Mouse (Mus musculus) embryonic facial prominence, embryonic 13.5 days (tissue): ENCODE measurements at regions not wholly inside any gene's neighbourhood (a gene's known extent, or its start where the extent isn't known, plus 50 kb on each side); places are given as distances from the start of the nearest gene placed in this dataset.

Experiments used
- ATAC-seq: fragments of 200-750 bp; cut with Nextera tagmentation; 2 replicates; pipeline ENCODE4 v1.8.0; 2017; ENCODE audit warnings: low read depth; ENCODE audit not compliant: insufficient number of reproducible peaks, insufficient read depth, low FRiP score, low TSS enrichment
- H3K27ac ChIP-seq: fragments of 300-500 bp; sonication (generic); 2 replicates; pipeline ENCODE4 v1.5.1; 2015; ENCODE audit warnings: moderate library complexity, mild to moderate bottlenecking, inconsistent platforms
- H3K27me3 ChIP-seq: fragments of 300-500 bp; sonication (generic); 2 replicates; pipeline ENCODE4 v1.6.1; 2015; ENCODE audit warnings: mild to moderate bottlenecking, inconsistent platforms
- H3K36me3 ChIP-seq: fragments of 300-500 bp; sonication (generic); 2 replicates; pipeline ENCODE4 v1.6.1; 2015; ENCODE audit warnings: mild to moderate bottlenecking, inconsistent platforms
- H3K4me1 ChIP-seq: fragments of 300-500 bp; sonication (generic); 2 replicates; pipeline ENCODE4 v1.6.1; 2015; ENCODE audit warnings: inconsistent platforms
- H3K4me2 ChIP-seq: fragments of 300-500 bp; sonication (generic); 2 replicates; pipeline ENCODE4 v1.6.1; 2015; ENCODE audit warnings: moderate library complexity, mild to moderate bottlenecking, inconsistent platforms
- H3K4me3 ChIP-seq: fragments of 300-500 bp; sonication (generic); 2 replicates; pipeline ENCODE4 v1.5.1; 2015; ENCODE audit warnings: mild to moderate bottlenecking, inconsistent platforms
- H3K9ac ChIP-seq: fragments of 300-500 bp; sonication (generic); 2 replicates; pipeline ENCODE4 v1.6.1; 2015; ENCODE audit warnings: mild to moderate bottlenecking, inconsistent platforms
- H3K9me3 ChIP-seq: fragments of 300-500 bp; sonication (generic); 2 replicates; pipeline ENCODE4 v1.6.1; 2016; ENCODE audit warnings: inconsistent platforms
- WGBS: fragments of 180-500 bp; shearing (Covaris S2); methylation state at CpG from one replicate; pipeline ENCODE4 v1.1.7; 2015; ENCODE audit warnings: mixed read lengths; 5-methylcytosine and 5-hydroxymethylcytosine counted together

DNA sequence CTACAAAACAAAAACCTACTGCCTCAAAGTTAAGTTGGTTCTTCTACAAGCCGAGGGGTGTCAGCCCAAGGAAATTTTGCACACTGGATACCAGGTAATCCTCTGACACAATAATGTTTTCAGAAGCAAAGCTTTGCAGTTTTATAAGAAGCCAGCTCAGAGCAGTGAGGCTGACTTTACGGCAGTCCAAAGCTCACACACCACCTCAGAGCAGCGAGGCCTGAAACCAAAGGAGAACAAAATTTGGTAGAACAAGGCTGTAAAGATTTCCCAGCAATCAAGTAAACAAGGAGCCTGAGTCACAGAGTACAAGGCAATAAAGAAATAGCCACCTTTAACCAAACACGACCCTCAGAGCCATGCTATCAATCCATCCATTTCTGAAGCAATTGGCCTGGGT, 230.1 kb upstream of the Klf4 start:
- no peak overlapping the region for H3K9ac ChIP-seq
- peaks cover 5% of the 10 kb centered on the region; the same call in 1 of the 2 replicates for H3K27me3 ChIP-seq
- 82% methylated on average over 4 of the region's 4 CpGs for WGBS
- H3K9me3 ChIP-seq, result no peaks in the 10 kb centered on the region
- H3K4me2 ChIP-seq, result no peak overlapping the region
- no peak overlapping the region for H3K27ac ChIP-seq
- H3K4me1 ChIP-seq, result peaks cover 6% of the 10 kb centered on the region
- no peak overlapping the region for H3K4me3 ChIP-seq
- no peaks in the 10 kb centered on the region for H3K36me3 ChIP-seq
- no peak for ATAC-seq

DNA sequence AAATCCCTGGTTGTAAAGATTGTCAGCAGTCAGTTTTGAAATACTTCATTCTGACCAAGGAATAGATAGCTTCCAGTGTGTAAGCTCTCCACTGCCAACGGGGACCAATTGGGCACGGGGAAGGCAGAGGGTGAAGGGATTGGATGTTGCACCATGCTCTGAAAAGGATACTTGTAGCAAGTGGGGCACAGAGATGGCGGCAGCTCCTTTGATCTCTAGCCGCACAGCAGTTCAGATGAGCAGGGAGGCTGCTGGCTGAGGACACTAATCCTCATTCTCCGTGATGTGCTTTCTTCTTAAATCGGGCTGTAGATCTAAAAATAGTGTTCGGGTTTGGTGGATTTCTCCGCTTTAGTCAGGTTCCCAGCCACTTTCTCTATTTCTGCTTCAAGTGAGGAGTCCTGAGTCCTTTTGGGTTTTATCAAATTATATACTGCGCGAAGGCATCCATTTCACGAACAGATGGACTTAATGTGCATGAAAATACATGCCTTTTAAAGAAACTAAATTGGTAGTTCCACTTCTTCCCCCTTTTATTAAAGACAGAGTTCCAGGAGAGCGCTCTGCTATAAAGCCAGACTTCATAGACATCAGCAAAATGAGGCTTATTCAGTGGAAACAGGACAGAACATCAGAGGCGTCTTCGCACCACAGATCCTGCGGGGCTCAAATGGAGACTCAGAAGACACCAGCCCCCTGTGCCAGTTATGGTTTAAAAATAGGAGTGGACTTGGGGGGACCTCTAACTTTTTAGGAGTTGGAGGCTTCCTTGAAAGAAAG, 225.1 kb upstream of the Klf4 start:
- peaks cover 15% of the 10 kb centered on the region for H3K4me1 ChIP-seq
- H3K9me3 ChIP-seq, result no peaks in the 10 kb centered on the region
- H3K4me3 ChIP-seq, result peak overlapping the region; percentile 20
- no peak overlapping the region for H3K9ac ChIP-seq
- H3K36me3 ChIP-seq, result no peaks in the 10 kb centered on the region
- peaks cover 5% of the 10 kb centered on the region; the same call in 1 of the 2 replicates for H3K27me3 ChIP-seq
- no peak for ATAC-seq
- H3K27ac ChIP-seq, result peak overlapping the region; percentile 44; the same call in 1 of the 2 replicates
- peak overlapping the region; percentile 53 for H3K4me2 ChIP-seq
- 18% methylated on average over 15 of the region's 15 CpGs for whole genome bisulfite sequencing

DNA sequence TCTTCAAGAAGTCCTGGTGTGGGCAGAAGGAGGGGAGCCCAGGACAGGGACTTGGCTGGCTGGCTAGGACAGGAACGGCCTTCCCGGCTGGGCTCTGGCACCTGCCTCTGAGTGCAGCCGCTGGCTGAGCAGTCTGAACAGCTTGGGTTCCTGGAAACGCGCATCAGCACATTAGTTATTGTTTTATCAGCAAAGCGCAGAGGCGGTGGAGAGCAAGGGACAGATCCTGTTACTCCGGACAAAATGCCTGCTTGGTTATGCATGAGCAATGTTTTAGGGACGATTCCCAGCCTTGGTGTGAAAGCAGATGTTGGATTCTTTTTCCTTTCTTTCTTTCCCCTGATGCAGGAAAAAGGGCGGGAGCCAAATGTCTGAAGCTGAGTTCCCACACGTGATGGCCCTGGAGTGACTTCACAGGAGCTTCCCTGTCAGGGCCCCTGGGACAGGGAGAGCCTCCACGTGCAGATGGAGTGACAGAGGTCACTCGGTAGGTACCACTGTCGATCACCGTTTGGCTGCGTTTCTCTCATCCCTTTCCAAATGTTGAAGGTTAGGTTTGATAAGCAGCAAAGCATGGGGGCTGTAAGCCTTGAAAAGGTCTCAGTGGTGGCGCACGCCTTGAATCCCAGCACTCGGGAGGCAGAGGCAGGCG, 217.8 kb upstream of the Klf4 start:
- Histone ChIP-seq H3K36me3 (no peaks in the 10 kb centered on the region), H3K4me3 (no peak overlapping the region), H3K4me1 (no peaks in the 10 kb centered on the region), H3K9me3 (no peaks in the 10 kb centered on the region), H3K27ac (no peak overlapping the region), H3K4me2 (no peak overlapping the region), H3K9ac (no peak overlapping the region), H3K27me3 (no peaks in the 10 kb centered on the region)
- no peak for ATAC-seq
- WGBS, result 75% methylated on average over 20 of the region's 20 CpGs

DNA sequence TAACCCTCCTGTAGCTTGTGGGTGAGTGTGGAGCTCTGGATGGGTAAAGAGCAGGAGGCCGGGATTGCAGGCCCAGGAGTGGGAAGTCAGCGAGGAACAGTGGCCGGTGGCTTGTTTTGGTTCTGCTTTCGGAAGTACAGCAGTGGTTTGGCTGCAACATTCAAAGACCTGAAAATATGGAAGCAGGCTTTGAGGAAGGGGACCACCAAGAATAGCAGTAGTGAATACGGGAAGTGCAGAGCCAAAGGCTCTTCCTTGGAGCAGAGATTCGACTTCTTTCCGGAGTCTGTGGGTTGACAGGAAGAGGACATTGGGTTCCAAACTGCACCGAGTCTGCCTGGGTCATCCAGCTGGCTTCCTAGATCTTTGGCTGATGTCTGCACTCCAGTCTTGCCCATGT, 209.1 kb upstream of the Klf4 start:
- Histone ChIP-seq H3K9me3 (no peaks in the 10 kb centered on the region), H3K4me3 (no peak overlapping the region), H3K27ac (no peak overlapping the region), H3K9ac (no peak overlapping the region), H3K36me3 (no peaks in the 10 kb centered on the region), H3K4me2 (no peak overlapping the region), H3K4me1 (peaks cover 5% of the 10 kb centered on the region; the same call in 1 of the 2 replicates), H3K27me3 (0 out of 2 replicates have a peak, but pooled peaks cover 4% of the 10 kb centered on the region)
- ATAC-seq, result no peak
- WGBS, result 93% methylated on average over 8 of the region's 8 CpGs

DNA sequence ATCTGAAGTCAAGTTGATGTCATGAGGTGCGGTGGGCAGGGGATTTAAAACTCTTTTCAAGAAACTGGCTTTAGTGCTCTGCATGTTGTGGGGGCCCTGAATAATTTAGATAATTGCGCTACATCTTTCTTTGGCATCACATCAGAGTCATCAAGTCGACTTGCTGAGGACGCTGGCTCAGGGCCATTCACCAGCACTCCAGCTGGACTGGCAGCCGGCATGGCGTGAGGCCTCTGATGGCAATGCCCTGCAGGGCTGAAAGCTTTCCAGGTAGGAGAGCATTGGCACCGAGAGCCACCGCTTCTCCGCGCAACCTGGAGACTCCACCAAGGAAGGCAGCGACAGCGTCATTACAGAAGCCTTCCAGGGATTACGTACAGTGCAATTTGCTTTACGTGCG, 207.8 kb upstream of the Klf4 start:
- Histone ChIP-seq H3K27me3 (0 out of 2 replicates have a peak, but pooled peaks cover 4% of the 10 kb centered on the region), H3K4me1 (peaks cover 5% of the 10 kb centered on the region; the same call in 1 of the 2 replicates), H3K9me3 (no peaks in the 10 kb centered on the region), H3K27ac (no peak overlapping the region), H3K9ac (no peak overlapping the region), H3K36me3 (no peaks in the 10 kb centered on the region), H3K4me2 (no peak overlapping the region), H3K4me3 (no peak overlapping the region)
- WGBS, result 79% methylated on average over 15 of the region's 15 CpGs
- ATAC-seq, result no peak

DNA sequence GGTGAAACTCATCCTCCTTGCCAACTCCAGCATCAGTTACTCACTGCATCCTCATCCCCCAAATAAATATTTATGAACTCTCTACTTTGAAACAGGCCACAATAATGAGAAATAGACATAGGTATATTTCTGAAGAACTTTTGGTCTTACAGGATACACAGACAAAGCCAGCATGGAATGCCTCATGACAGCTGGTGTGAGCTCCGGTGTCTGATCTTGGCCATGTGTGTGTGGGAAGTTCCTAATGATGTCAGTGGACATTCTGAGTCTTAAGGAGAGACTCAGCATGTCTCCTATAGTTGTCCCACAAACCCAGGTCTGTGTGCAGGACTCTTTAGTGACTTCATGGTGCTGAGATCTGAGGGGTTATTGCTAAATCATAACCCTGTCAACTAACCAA, 206.4 kb upstream of the Klf4 start:
- 95% methylated on average over 1 of the region's 1 CpGs for WGBS
- Histone ChIP-seq H3K4me2 (no peak overlapping the region), H3K9ac (no peak overlapping the region), H3K9me3 (no peaks in the 10 kb centered on the region), H3K4me1 (peaks cover 5% of the 10 kb centered on the region; the same call in 1 of the 2 replicates), H3K27ac (no peak overlapping the region), H3K27me3 (0 out of 2 replicates have a peak, but pooled peaks cover 4% of the 10 kb centered on the region), H3K4me3 (no peak overlapping the region), H3K36me3 (no peaks in the 10 kb centered on the region)
- ATAC-seq, result no peak

DNA sequence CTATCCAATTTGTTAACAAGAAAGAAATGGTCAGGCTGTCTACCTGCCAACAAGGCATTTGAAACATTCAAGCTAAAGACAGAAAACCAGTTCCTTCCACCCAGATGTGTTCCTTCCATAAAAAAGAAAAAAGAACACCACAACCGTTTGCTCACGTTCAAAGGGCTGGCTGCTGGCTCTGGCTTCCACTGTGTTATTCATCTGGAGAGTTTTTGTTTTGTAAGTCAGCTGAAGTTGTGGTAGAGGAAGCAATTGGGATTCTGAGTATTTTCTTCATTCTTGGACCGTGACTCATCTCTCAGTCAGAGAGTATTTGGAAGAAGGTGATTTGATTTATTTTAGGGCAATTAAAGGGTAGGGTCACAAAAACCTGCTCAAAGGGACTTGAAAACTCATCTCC, 203.2 kb upstream of the Klf4 start:
- WGBS, result 44% methylated on average over 3 of the region's 3 CpGs
- H3K27me3 ChIP-seq, result 0 out of 2 replicates have a peak, but pooled peaks cover 4% of the 10 kb centered on the region
- H3K9ac ChIP-seq, result no peak overlapping the region
- ATAC-seq, result no peak
- no peaks in the 10 kb centered on the region for H3K36me3 ChIP-seq
- no peak overlapping the region for H3K4me2 ChIP-seq
- no peaks in the 10 kb centered on the region for H3K9me3 ChIP-seq
- H3K4me1 ChIP-seq, result peaks cover 5% of the 10 kb centered on the region; the same call in 1 of the 2 replicates
- no peak overlapping the region for H3K27ac ChIP-seq
- no peak overlapping the region for H3K4me3 ChIP-seq

DNA sequence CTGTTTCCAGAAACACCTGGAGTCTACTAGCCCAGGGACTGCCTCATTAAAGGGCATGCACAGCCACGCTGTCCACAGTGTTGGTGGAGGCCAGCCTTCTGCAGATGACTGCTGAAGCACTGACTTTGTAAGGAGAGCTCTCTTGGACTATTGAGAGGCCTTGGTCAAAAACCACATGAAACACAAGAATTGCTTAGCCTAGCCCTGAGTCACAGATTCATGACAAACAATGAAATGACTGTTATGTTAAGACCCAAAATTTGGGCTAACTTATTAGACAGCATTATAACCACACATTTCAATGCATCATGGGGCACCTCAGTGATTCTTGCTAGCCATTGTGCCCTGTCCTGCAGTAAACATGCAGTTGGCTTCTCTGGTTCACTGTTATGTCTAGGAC, 202.1 kb upstream of the Klf4 start:
- Histone ChIP-seq H3K9ac (no peak overlapping the region), H3K9me3 (no peaks in the 10 kb centered on the region), H3K4me3 (no peak overlapping the region), H3K4me1 (no peaks in the 10 kb centered on the region; the same call in 1 of the 2 replicates), H3K4me2 (no peak overlapping the region), H3K36me3 (no peaks in the 10 kb centered on the region), H3K27me3 (no peaks in the 10 kb centered on the region), H3K27ac (no peak overlapping the region)
- WGBS, result 72% methylated on average over 1 of the region's 1 CpGs
- ATAC-seq, result no peak

DNA sequence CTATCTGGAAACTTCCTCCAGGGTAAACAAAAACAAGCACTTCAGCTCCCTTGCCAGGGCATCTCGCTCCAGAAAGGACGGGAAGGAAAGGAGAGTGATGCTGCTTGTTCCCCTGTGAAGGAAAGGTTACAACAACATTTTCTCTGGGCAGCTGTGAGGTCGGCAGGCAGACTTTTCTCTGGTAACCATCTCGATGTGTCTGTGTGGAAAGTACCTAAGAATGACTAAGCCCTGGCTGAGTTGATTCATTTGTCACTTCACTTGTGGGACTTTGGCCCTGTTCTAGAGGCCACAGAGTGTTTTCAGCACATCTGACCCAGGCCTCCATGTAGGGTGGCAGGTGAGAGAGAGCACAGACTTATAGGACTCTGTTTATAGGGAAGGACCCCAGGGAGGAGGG, 201.0 kb upstream of the Klf4 start:
- no peak overlapping the region for H3K27ac ChIP-seq

DNA sequence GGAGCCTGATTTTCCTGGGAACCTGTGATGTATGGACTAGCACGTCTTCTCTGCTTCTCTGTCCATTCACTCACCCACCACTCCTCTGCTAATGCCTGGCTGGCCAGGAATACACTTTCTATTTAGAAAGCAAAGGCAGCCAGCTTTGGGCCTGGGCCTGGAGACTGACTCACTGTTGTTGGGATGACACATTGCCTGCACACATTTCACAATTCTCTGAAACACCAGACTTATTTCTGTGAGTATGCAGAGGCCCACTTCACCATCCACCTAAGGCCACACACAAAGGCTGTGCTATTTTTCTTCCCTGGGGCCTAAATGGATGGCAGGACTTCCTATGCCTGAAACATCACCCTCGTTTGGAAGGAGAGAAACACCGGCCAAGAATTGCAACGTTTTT, 199.7 kb upstream of the Klf4 start:
- no peaks in the 10 kb centered on the region for H3K36me3 ChIP-seq
- no peak overlapping the region for H3K9ac ChIP-seq
- WGBS, result 52% methylated on average over 4 of the region's 4 CpGs
- H3K4me1 ChIP-seq, result no peaks in the 10 kb centered on the region; the same call in 1 of the 2 replicates
- H3K27me3 ChIP-seq, result no peaks in the 10 kb centered on the region
- H3K4me2 ChIP-seq, result no peak overlapping the region
- H3K4me3 ChIP-seq, result no peak overlapping the region
- H3K9me3 ChIP-seq, result no peaks in the 10 kb centered on the region
- no peak for ATAC-seq
- H3K27ac ChIP-seq, result no peak overlapping the region

More for the DNA sequence above, 201.0 kb upstream of the Klf4 start:
- no peak for ATAC-seq
- Histone ChIP-seq H3K36me3 (no peaks in the 10 kb centered on the region), H3K9ac (no peak overlapping the region), H3K4me2 (no peak overlapping the region), H3K4me3 (no peak overlapping the region), H3K27me3 (no peaks in the 10 kb centered on the region), H3K4me1 (no peaks in the 10 kb centered on the region; the same call in 1 of the 2 replicates), H3K9me3 (no peaks in the 10 kb centered on the region)
- WGBS, result 60% methylated on average over 4 of the region's 4 CpGs

DNA sequence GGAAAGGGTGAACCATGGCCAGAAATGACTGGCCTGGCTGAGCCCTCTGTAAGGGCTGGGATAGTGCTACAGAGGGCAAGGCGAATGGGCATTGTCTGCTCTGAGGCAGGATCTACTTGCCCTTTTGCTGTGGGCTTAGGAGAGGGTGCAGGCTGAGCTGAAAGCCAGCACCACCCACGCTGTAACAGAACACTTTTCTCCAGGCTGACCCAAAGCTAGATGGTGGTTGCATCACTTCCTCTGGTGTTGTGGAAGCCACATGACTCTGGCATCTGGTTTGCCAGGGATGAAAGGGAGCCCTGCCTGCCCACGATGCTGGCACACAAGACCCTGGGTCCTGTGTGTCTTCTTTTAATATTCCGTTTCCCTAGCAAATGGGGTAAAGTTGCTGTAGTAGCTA, 198.0 kb upstream of the Klf4 start:
- H3K9me3 ChIP-seq, result no peaks in the 10 kb centered on the region
- peaks cover 6% of the 10 kb centered on the region; the same call in 1 of the 2 replicates for H3K4me1 ChIP-seq
- H3K27me3 ChIP-seq, result no peaks in the 10 kb centered on the region
- no peak overlapping the region for H3K4me2 ChIP-seq
- no peak for ATAC-seq
- WGBS, result 72% methylated on average over 4 of the region's 4 CpGs
- no peaks in the 10 kb centered on the region for H3K36me3 ChIP-seq
- H3K9ac ChIP-seq, result no peak overlapping the region
- no peak overlapping the region for H3K4me3 ChIP-seq
- no peak overlapping the region for H3K27ac ChIP-seq

DNA sequence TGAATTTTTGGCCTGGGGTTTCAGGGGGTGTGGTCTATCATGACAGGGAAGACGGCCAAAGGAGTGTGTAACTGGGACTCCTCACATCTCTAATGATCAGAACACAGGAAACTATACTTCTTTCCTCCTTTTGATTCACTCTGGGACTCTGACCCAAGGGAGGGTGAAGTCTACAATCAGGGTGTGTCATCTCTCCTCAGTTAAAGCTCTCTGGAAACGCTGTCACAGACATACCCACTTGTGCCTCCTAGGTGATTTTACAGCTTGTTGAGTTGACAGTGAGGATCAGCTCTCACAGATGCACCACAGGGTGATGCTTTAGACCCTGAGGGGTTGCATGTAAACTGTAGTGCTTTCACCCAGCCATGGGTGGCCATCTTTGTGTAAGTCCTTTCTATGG, 194.9 kb upstream of the Klf4 start:
- Histone ChIP-seq H3K4me1 (peaks cover 12% of the 10 kb centered on the region; the same call in 1 of the 2 replicates), H3K9ac (no peak overlapping the region), H3K36me3 (no peaks in the 10 kb centered on the region), H3K4me3 (no peak overlapping the region), H3K4me2 (no peak overlapping the region), H3K27me3 (no peaks in the 10 kb centered on the region), H3K9me3 (no peaks in the 10 kb centered on the region), H3K27ac (no peak overlapping the region)
- no peak for ATAC-seq
- 72% methylated on average over 2 of the region's 2 CpGs for WGBS
